Mouse (Mus musculus): ENCODE results near the gene Ttf2. TPM values are rescaled to one million over a fixed set of nuclear protein-coding genes. Genes with fewer than 3 reads are reported as not detected.

The Ttf2 gene
- polyA plus RNA-seq (2015; fragmentation: Nextera tagmentation; extraction: Ambion mirVana): 7.0 and 7.1 TPM in 2 replicates

GRCm38 (mm10) chr3:100969176-100969917 lies at the start of gene Ttf2:
Ttf2 (minus strand) TSS chr3:100969663.
- Histone ChIP-seq H3K9ac (peak within 1 kb of the TSS; percentile 73), H3K4me2 (peak within 1 kb of the TSS; percentile 94), H3K4me3 (peak within 1 kb of the TSS; percentile 68), H3K36me3 (no peaks in the 10 kb centered on the region), H3K4me1 (replicated peaks) (peaks cover 12% of the 10 kb centered on the region), H3K27me3 (no peaks in the 10 kb centered on the region), H3K27ac (replicated peaks) (no peak within 1 kb of the TSS), H3K9me3 (no peaks in the 10 kb centered on the region)
- WGBS: under 1% methylated on average over 40 of the region's 40 CpGs
- ATAC-seq (ENCODE audit: low read depth): peak; percentile 98

- Histone ChIP-seq H3K4me1 (replicated peaks) (peaks cover 14% of the 10 kb centered on the region; the same call in 1 of the 2 replicates), H3K4me2 (no peak overlapping the region), H3K27me3 (no peaks in the 10 kb centered on the region), H3K36me3 (no peaks in the 10 kb centered on the region), H3K9me3 (no peaks in the 10 kb centered on the region), H3K4me3 (no peak overlapping the region), H3K27ac (replicated peaks) (no peak overlapping the region), H3K9ac (no peak overlapping the region)
- 85% methylated on average over 6 of the region's 6 CpGs for WGBS
- ATAC-seq (ENCODE audit: low read depth): no peak
These were observed 49.0 kb upstream of the Ttf2 start for GRCm38 (mm10) chr3:101018494-101018893.

GRCm38 (mm10) chr3:101016050-101016449 lies 46.6 kb upstream of the Ttf2 start:
- Histone ChIP-seq H3K9me3 (no peaks in the 10 kb centered on the region), H3K4me1 (replicated peaks) (peaks cover 21% of the 10 kb centered on the region; the same call in 1 of the 2 replicates), H3K27ac (replicated peaks) (no peak overlapping the region), H3K27me3 (no peaks in the 10 kb centered on the region), H3K9ac (no peak overlapping the region), H3K4me3 (no peak overlapping the region), H3K4me2 (no peak overlapping the region), H3K36me3 (no peaks in the 10 kb centered on the region)
- ATAC-seq (ENCODE audit: low read depth): no peak
- 86% methylated on average over 7 of the region's 7 CpGs for WGBS

GRCm38 (mm10) chr3:101015254-101015653 lies 45.8 kb upstream of the Ttf2 start:
- Histone ChIP-seq H3K4me2 (no peak overlapping the region), H3K27me3 (no peaks in the 10 kb centered on the region), H3K36me3 (no peaks in the 10 kb centered on the region), H3K27ac (replicated peaks) (no peak overlapping the region), H3K4me1 (replicated peaks) (peaks cover 21% of the 10 kb centered on the region; the same call in 1 of the 2 replicates), H3K4me3 (no peak overlapping the region), H3K9me3 (no peaks in the 10 kb centered on the region), H3K9ac (no peak overlapping the region)
- ATAC-seq (ENCODE audit: low read depth): no peak
- 48% methylated on average over 4 of the region's 4 CpGs for WGBS

GRCm38 (mm10) chr3:101013536-101013935 lies 44.1 kb upstream of the Ttf2 start:
- H3K4me3 ChIP-seq: no peak overlapping the region
- H3K4me2 ChIP-seq: no peak overlapping the region
- 87% methylated on average over 3 of the region's 3 CpGs for WGBS
- H3K9ac ChIP-seq: no peak overlapping the region
- peaks cover 21% of the 10 kb centered on the region; the same call in 1 of the 2 replicates for H3K4me1 ChIP-seq (replicated peaks)
- ATAC-seq (ENCODE audit: low read depth): no peak
- H3K27ac ChIP-seq (replicated peaks): no peak overlapping the region
- no peaks in the 10 kb centered on the region for H3K27me3 ChIP-seq
- no peaks in the 10 kb centered on the region for H3K9me3 ChIP-seq
- no peaks in the 10 kb centered on the region for H3K36me3 ChIP-seq

GRCm38 (mm10) chr3:101013005-101013404 lies 43.5 kb upstream of the Ttf2 start:
- no peak overlapping the region for H3K9ac ChIP-seq
- ATAC-seq (ENCODE audit: low read depth): no peak
- no peaks in the 10 kb centered on the region for H3K9me3 ChIP-seq
- WGBS: 91% methylated on average over 10 of the region's 10 CpGs
- no peak overlapping the region for H3K4me2 ChIP-seq
- no peak overlapping the region for H3K27ac ChIP-seq (replicated peaks)
- no peaks in the 10 kb centered on the region for H3K27me3 ChIP-seq
- H3K4me3 ChIP-seq: no peak overlapping the region
- H3K36me3 ChIP-seq: no peaks in the 10 kb centered on the region
- peaks cover 21% of the 10 kb centered on the region; the same call in 1 of the 2 replicates for H3K4me1 ChIP-seq (replicated peaks)

GRCm38 (mm10) chr3:101012597-101012996 lies 43.1 kb upstream of the Ttf2 start:
- Histone ChIP-seq H3K9me3 (no peaks in the 10 kb centered on the region), H3K27me3 (no peaks in the 10 kb centered on the region), H3K4me2 (no peak overlapping the region), H3K27ac (replicated peaks) (no peak overlapping the region), H3K4me3 (no peak overlapping the region), H3K36me3 (no peaks in the 10 kb centered on the region), H3K9ac (no peak overlapping the region), H3K4me1 (replicated peaks) (peaks cover 21% of the 10 kb centered on the region; the same call in 1 of the 2 replicates)
- 81% methylated on average over 8 of the region's 8 CpGs for WGBS
- no peak for ATAC-seq (ENCODE audit: low read depth)

- H3K4me3 ChIP-seq: no peak overlapping the region
- H3K9me3 ChIP-seq: no peaks in the 10 kb centered on the region
- no peak overlapping the region for H3K27ac ChIP-seq (replicated peaks)
- H3K4me1 ChIP-seq (replicated peaks): peaks cover 21% of the 10 kb centered on the region; the same call in 1 of the 2 replicates
- no peaks in the 10 kb centered on the region for H3K27me3 ChIP-seq
- no peak overlapping the region for H3K9ac ChIP-seq
- H3K36me3 ChIP-seq: no peaks in the 10 kb centered on the region
- WGBS: 72% methylated on average over 10 of the region's 10 CpGs
- no peak for ATAC-seq (ENCODE audit: low read depth)
- H3K4me2 ChIP-seq: no peak overlapping the region
These were observed 42.7 kb upstream of the Ttf2 start for GRCm38 (mm10) chr3:101012131-101012571.

- no peak for ATAC-seq (ENCODE audit: low read depth)
These were observed 41.7 kb upstream of the Ttf2 start for GRCm38 (mm10) chr3:101011203-101011600.

GRCm38 (mm10) chr3:101010589-101011202 lies 41.2 kb upstream of the Ttf2 start:
- Histone ChIP-seq H3K9ac (no peak overlapping the region), H3K9me3 (no peaks in the 10 kb centered on the region), H3K27me3 (no peaks in the 10 kb centered on the region), H3K4me2 (no peak overlapping the region), H3K36me3 (no peaks in the 10 kb centered on the region), H3K4me1 (replicated peaks) (peaks cover 21% of the 10 kb centered on the region; the same call in 1 of the 2 replicates), H3K4me3 (no peak overlapping the region), H3K27ac (replicated peaks) (no peak overlapping the region)
- WGBS: 97% methylated on average over 4 of the region's 4 CpGs
- ATAC-seq (ENCODE audit: low read depth): no peak

More at GRCm38 (mm10) chr3:101011203-101011600, 41.7 kb upstream of the Ttf2 start:
- no peak overlapping the region for H3K4me3 ChIP-seq
- peaks cover 21% of the 10 kb centered on the region; the same call in 1 of the 2 replicates for H3K4me1 ChIP-seq (replicated peaks)
- 53% methylated on average over 5 of the region's 5 CpGs for WGBS
- no peak overlapping the region for H3K27ac ChIP-seq (replicated peaks)
- no peaks in the 10 kb centered on the region for H3K27me3 ChIP-seq
- H3K9me3 ChIP-seq: no peaks in the 10 kb centered on the region
- no peaks in the 10 kb centered on the region for H3K36me3 ChIP-seq
- no peak overlapping the region for H3K9ac ChIP-seq
- H3K4me2 ChIP-seq: no peak overlapping the region

- H3K4me1 ChIP-seq (replicated peaks): 0 out of 2 replicates have a peak, but pooled peaks cover 2% of the 10 kb centered on the region
- ATAC-seq (ENCODE audit: low read depth): no peak
- H3K9me3 ChIP-seq: no peaks in the 10 kb centered on the region
- H3K27me3 ChIP-seq: no peaks in the 10 kb centered on the region
- WGBS: 80% methylated on average over 5 of the region's 5 CpGs
- no peaks in the 10 kb centered on the region for H3K36me3 ChIP-seq
- no peak overlapping the region for H3K4me3 ChIP-seq
- H3K27ac ChIP-seq (replicated peaks): no peak overlapping the region
- H3K4me2 ChIP-seq: no peak overlapping the region
- H3K9ac ChIP-seq: no peak overlapping the region
These were observed 37.8 kb upstream of the Ttf2 start for GRCm38 (mm10) chr3:101007112-101007782.

GRCm38 (mm10) chr3:101005392-101005791 lies 35.9 kb upstream of the Ttf2 start:
- no peaks in the 10 kb centered on the region for H3K36me3 ChIP-seq
- H3K9me3 ChIP-seq: no peaks in the 10 kb centered on the region
- no peak overlapping the region for H3K4me2 ChIP-seq
- no peak overlapping the region for H3K4me3 ChIP-seq
- H3K27me3 ChIP-seq: no peaks in the 10 kb centered on the region
- ATAC-seq (ENCODE audit: low read depth): no peak
- H3K27ac ChIP-seq (replicated peaks): no peak overlapping the region
- H3K9ac ChIP-seq: no peak overlapping the region
- WGBS: 84% methylated on average over 6 of the region's 6 CpGs
- no peaks in the 10 kb centered on the region for H3K4me1 ChIP-seq (replicated peaks)

Measured in neural tube, embryonic 13.5 days (tissue).